Mouse (Mus musculus) 416B (cell line): Measurements from ENCODE around the gene H2-T22.

ENCODE experiments used
- DNase-seq: peaks from one replicate; pipeline ENCODE4 v3.0.0; 2011; ENCODE audit warnings: low read depth

Gene H2-T22

DNA sequence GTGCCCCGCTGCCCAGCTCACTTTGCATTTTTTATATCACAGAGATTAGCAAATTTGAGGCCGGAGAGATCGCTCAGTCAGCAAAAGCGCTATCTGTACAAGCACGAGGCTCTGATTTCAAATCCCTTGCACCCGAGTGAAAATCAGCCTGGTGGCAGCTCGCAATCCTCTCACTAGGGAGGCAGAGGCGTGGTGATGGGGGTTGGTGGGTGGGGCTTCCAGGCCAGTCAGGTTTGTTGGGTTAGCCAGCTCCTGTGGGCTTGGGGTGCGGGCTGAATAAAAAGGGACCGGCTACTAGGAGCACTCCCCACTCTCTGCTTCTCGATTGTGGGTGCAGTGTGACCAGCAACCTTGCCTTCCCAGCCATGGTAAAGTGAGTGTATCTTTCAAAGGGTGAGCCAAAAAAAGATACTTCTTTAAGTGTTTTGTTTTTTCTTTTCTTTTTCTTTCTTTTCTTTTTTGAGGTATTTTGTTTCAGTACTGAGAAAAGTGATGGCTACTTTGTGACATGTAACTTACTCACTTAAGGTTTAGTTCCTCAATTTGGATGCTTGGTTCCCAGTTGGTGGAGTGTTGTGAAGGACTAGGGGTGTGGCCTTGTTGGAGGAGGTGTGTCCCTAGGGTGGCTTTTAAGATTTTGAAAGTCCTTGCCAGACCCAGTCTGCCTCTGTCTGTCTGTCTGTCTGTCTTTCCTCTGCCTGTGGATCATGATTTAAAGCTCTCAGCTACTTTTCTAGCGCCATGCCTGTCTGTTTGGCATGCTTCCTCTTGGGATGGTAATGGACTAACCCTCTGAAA, 44.6 kb downstream of the H2-T22 start:
- DNase-seq = peak; percentile 97

DNA sequence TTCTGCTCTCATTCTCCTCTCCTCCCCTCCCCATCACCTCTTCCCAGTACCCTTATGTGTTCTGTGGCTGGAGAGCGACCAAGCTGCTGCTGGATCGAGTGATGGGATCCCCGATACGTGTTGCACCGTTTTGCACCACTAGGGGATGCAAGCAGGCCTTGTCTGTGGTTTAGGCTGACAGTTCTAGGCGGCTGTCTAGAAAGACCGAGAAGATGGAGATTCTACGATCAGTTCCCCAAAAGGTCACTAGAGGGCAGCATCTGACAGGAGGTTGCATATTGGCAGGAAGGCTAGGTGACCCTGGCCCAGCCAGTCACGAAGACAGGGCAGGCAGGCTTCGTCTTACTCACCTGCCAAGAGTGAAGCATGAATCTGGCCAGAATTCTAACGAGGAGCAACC, 45.6 kb downstream of the H2-T22 start:
- peak; percentile 99 for DNase-seq

DNA sequence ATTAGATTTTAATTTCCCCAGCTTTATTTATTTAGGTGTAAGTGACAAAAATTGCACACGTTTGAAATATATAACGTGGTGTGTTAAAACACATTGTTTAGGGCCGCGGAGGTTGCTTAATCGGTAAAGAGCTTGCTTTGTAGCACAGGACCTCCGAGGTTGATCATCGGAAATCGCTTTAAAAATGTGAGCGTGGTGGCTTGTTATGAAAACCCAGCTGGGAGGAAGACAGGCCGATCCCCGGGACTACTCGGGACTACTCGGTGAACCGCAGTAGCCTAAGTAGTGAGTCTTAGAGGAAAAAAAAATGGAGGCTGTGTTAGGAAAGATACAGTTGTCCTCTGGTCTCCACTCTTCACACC, 47.7 kb downstream of the H2-T22 start:
- DNase-seq = peak; percentile 64

DNA sequence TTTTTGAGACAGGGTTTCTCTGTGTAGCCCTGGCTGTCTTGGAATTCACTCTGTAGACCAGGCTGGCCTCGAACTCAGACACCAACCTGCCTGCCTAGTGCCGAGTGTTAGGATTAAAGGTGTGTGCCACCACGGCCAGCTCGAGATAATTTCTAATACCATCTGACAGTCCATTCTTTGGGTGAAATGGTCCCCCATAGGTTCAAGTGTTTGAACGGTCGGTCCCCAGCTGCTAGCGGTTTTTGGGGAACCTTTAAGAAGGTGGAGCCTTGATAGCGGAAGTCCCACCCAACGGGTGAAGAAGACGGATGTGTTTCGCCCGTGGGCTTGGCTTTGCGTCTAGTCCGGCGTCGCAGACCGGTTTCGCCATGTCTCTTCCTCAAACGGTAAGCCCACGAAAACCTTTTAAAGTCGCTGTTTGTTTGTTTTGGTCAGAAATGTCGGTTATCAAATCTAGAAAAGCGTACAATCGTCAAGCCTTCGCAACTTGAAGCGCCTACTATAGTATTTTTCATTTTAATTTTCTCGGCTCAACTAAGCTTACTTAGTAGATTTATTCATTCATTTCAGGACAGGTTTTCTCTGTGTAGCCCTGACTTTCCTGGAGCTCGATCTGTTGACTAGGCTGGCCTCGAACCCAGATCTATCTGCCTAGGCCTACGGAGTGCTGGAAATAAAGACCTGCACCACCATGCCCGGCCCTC, 48.2 kb downstream of the H2-T22 start:
- peak; percentile 95 for DNase-seq

DNA sequence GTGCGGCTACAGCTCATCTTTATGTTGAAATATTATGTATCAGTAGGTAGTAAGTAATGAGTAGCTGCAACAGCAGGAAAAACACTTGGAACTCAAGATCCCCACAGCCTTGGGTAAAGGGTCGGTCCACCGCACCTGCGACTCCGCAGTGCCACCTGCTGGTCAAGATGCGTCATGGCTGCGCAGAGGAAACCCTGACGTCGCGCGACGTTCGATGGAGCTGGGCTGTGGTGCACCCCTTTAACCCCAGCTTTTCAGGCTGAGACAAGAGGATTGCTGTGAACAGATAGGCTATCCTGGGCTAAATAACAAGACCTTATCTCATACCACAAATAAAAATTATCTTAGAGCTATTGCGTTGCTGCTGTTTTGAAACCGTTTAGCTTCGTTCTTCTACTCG, 48.9 kb downstream of the H2-T22 start:
- DNase-seq = peak; percentile 88

DNA sequence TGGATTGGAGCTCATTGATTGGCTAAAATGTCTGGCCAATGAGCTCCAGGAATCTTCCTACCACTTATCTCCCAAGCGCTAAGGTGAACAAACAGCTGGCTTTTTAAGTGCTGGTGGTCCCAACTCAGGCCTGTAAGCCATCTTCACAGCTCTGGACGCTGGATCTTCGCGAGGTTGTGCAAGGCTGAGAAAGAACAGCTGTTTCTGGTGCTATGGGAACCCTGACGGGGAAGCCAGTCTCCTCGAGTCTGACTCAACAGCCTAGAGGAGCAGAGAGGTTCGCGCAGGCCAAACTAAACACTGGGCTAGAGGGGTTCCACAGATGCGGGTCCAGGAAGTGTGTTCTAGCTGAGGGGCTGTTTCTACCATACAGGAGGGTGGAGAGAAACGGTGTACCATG, 50.8 kb downstream of the H2-T22 start:
- DNase-seq = no peak
